Mouse (Mus musculus): ENCODE measurements around the gene Ipo9. TPM values are rescaled to one million over a fixed set of nuclear protein-coding genes. Genes with fewer than 3 reads are reported as not detected.

Gene Ipo9
- total and polyA plus RNA-seq, 3 experiments = 33.7 to 58.3 (median 38.3) TPM

- no peak for TF ChIP-seq USF2 (conservative IDR thresholded peaks at IDR 0.05; ENCODE audit: low read depth, low read length)
- TF ChIP-seq POLR2A (IDR thresholded peaks at IDR 0.05; ENCODE audit: low read depth, low read length) = no peak
- no peak for TF ChIP-seq ELF1 (IDR thresholded peaks at IDR 0.05; ENCODE audit: low read depth, low read length)
- no peak for TF ChIP-seq MEF2A (IDR thresholded peaks at IDR 0.05; ENCODE audit: borderline replicate concordance, low read depth, low read length)
- TF ChIP-seq ZNF384 (IDR thresholded peaks at IDR 0.05; ENCODE audit: low read depth, low read length) = no peak
- Histone ChIP-seq H3K4me1 (ENCODE audit: control insufficient read depth in 1 of 2, insufficient read depth in 2 of 2) (peaks cover 0 to 4% of the 10 kb centered on the region in 2 experiments; a peak in 1 of 4 replicates), H3K36me3 (replicated peaks in 1 of 2; ENCODE audit: control insufficient read depth in 1 of 2, insufficient read depth in 1 of 2, low read length in 1 of 2) (peaks cover 70 to 96% of the 10 kb centered on the region in 2 experiments), H3K9ac (ENCODE audit: insufficient read depth, low read depth) (no peak overlapping the region), H3K79me2 (replicated peaks; ENCODE audit: control insufficient read depth, extremely low read depth, insufficient read depth, poor library complexity, severe bottlenecking) (peaks cover 5% of the 10 kb centered on the region; the same call in 1 of the 2 replicates), H3K4me2 (ENCODE audit: insufficient read depth, low read depth, poor library complexity, severe bottlenecking) (no peak overlapping the region), H3K9me3 (replicated peaks; ENCODE audit: low read length) (no peaks in the 10 kb centered on the region), H3K27me3 (replicated peaks) (no peaks in the 10 kb centered on the region), H3K27ac (ENCODE audit: insufficient read depth, low read depth) (no peak overlapping the region), H3K4me3 (replicated peaks in 1 of 3; ENCODE audit: low read depth in 2 of 3, low read length in 2 of 3, poor library complexity in 1 of 3) (no peak overlapping the region)
- DNase-seq (ENCODE audit: extremely low read depth) = no peak
- dilution Hi-C loops (cut with MboI; ENCODE audit: extremely low pct_ligation_motif_present, extremely low pct_unique_long_range_greater_than_20kb, low sequenced_read_pairs) (no loop called here), in situ Hi-C loops (cut with MboI; ENCODE audit: low pct_ligation_motif_present, low pct_unique_long_range_greater_than_20kb, low sequenced_read_pairs) (no loop called here)
Measured at GRCm38 (mm10) chr1:135412130-135412529, 18.2 kb downstream of the Ipo9 start.

- dilution Hi-C loops (cut with MboI; ENCODE audit: extremely low pct_ligation_motif_present, extremely low pct_unique_long_range_greater_than_20kb, low sequenced_read_pairs) = no loop called here
- no peaks in the 10 kb centered on the region for H3K27me3 ChIP-seq (replicated peaks)
- H3K36me3 ChIP-seq (replicated peaks in 1 of 2; ENCODE audit: control insufficient read depth in 1 of 2, insufficient read depth in 1 of 2, low read length in 1 of 2) = peaks cover 73 to 95% of the 10 kb centered on the region in 2 experiments
- H3K79me2 ChIP-seq (replicated peaks; ENCODE audit: control insufficient read depth, extremely low read depth, insufficient read depth, poor library complexity, severe bottlenecking) = peaks cover 5% of the 10 kb centered on the region; the same call in 1 of the 2 replicates
- no peak overlapping the region for H3K4me2 ChIP-seq (ENCODE audit: insufficient read depth, low read depth, poor library complexity, severe bottlenecking)
- no peak overlapping the region for H3K4me3 ChIP-seq (replicated peaks in 1 of 3; ENCODE audit: low read depth in 2 of 3, low read length in 2 of 3, poor library complexity in 1 of 3)
- no peak for DNase-seq (ENCODE audit: extremely low read depth)
- H3K27ac ChIP-seq (ENCODE audit: insufficient read depth, low read depth) = no peak overlapping the region
- H3K9ac ChIP-seq (ENCODE audit: insufficient read depth, low read depth) = no peak overlapping the region
- H3K9me3 ChIP-seq (replicated peaks; ENCODE audit: low read length) = no peaks in the 10 kb centered on the region
- in situ Hi-C loops (cut with MboI; ENCODE audit: low pct_ligation_motif_present, low pct_unique_long_range_greater_than_20kb, low sequenced_read_pairs) = no loop called here
- 0 out of 2 replicates have a peak, but pooled peaks have one; percentile 23 for TF ChIP-seq EP300 (IDR thresholded peaks at IDR 0.05; ENCODE audit: low read length)
- no peak for TF ChIP-seq NELFE (IDR thresholded peaks at IDR 0.05; ENCODE audit: low read depth, low read length)
- H3K4me1 ChIP-seq (ENCODE audit: control insufficient read depth in 1 of 2, insufficient read depth in 2 of 2) = peaks cover 0 to 4% of the 10 kb centered on the region in 2 experiments; a peak in 1 of 4 replicates
Measured at GRCm38 (mm10) chr1:135410967-135411366, 19.3 kb downstream of the Ipo9 start.

DNA sequence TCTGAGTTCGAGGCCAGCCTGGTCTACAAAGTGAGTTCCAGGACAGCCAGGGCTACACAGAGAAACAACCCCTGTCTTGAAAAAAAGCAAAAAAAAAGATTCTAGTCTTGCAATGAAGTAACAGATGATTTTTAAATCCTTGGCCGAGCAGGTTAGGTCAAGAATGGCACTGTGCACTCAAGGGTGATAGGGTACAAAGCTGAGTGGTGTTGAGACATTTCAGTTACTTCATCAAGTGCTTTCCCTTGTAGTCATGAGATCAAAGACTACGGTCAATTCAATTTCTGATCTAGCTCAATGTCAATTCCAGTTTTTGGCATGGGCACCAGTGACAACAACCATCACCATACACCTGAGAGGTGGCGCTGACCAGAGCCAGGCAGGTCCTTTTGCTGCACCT lies 21.3 kb downstream of the Ipo9 start:
- no peak overlapping the region for H3K4me2 ChIP-seq (ENCODE audit: insufficient read depth, low read depth, poor library complexity, severe bottlenecking)
- H3K9ac ChIP-seq (ENCODE audit: insufficient read depth, low read depth) = no peak overlapping the region
- in situ Hi-C loops (cut with MboI; ENCODE audit: low pct_ligation_motif_present, low pct_unique_long_range_greater_than_20kb, low sequenced_read_pairs) (no loop called here), dilution Hi-C loops (cut with MboI; ENCODE audit: extremely low pct_ligation_motif_present, extremely low pct_unique_long_range_greater_than_20kb, low sequenced_read_pairs) (no loop called here)
- no peaks in the 10 kb centered on the region for H3K9me3 ChIP-seq (replicated peaks; ENCODE audit: low read length)
- no peak for DNase-seq (ENCODE audit: extremely low read depth)
- H3K36me3 ChIP-seq (replicated peaks in 1 of 2; ENCODE audit: control insufficient read depth in 1 of 2, insufficient read depth in 1 of 2, low read length in 1 of 2) = peaks cover 69 to 96% of the 10 kb centered on the region in 2 experiments
- no peaks in the 10 kb centered on the region for H3K27me3 ChIP-seq (replicated peaks)
- peaks cover 5% of the 10 kb centered on the region; the same call in 1 of the 2 replicates for H3K79me2 ChIP-seq (replicated peaks; ENCODE audit: control insufficient read depth, extremely low read depth, insufficient read depth, poor library complexity, severe bottlenecking)
- no peak overlapping the region for H3K27ac ChIP-seq (ENCODE audit: insufficient read depth, low read depth)
- no peak for TF ChIP-seq SMC3 (IDR thresholded peaks at IDR 0.05; ENCODE audit: low read depth, low read length)
- no peak for TF ChIP-seq BHLHE40 (IDR thresholded peaks at IDR 0.05; ENCODE audit: low read depth, low read length)
- TF ChIP-seq MAZ (IDR thresholded peaks at IDR 0.05; ENCODE audit: low read depth, low read length) = no peak
- no peak for TF ChIP-seq ZC3H11A (IDR thresholded peaks at IDR 0.05; ENCODE audit: low read depth, low read length)
- no peak for TF ChIP-seq ZNF384 (IDR thresholded peaks at IDR 0.05; ENCODE audit: low read depth, low read length)
- TF ChIP-seq MYC (IDR thresholded peaks at IDR 0.05; ENCODE audit: low read depth, low read length) = no peak
- TF ChIP-seq MAX (IDR thresholded peaks at IDR 0.05; ENCODE audit: low read length) = no peak
- TF ChIP-seq MXI1 (IDR thresholded peaks at IDR 0.05; ENCODE audit: low read depth, low read length) = no peak
- no peak for TF ChIP-seq ELF1 (IDR thresholded peaks at IDR 0.05; ENCODE audit: low read depth, low read length)
- TF ChIP-seq GABPA (IDR thresholded peaks at IDR 0.05; ENCODE audit: insufficient replicate concordance, low read depth, low read length) = no peak
- no peak for TF ChIP-seq POLR2AphosphoS2 (IDR thresholded peaks at IDR 0.05; ENCODE audit: low read depth, low read length)
- TF ChIP-seq UBTF (IDR thresholded peaks at IDR 0.05; ENCODE audit: low read depth, low read length) = no peak
- TF ChIP-seq ZKSCAN1 (IDR thresholded peaks at IDR 0.05; ENCODE audit: borderline replicate concordance, low read depth, low read length) = no peak
- H3K4me1 ChIP-seq (ENCODE audit: control insufficient read depth in 1 of 2, insufficient read depth in 2 of 2) = peaks cover 0 to 12% of the 10 kb centered on the region in 2 experiments; a peak in 2 of 4 replicates
- no peak overlapping the region for H3K4me3 ChIP-seq (replicated peaks in 1 of 3; ENCODE audit: low read depth in 2 of 3, low read length in 2 of 3, poor library complexity in 1 of 3)
